Mouse (Mus musculus) ES-Bruce4 (cell line): ENCODE results near the gene Il21r. TPM values are rescaled to one million over a fixed set of nuclear protein-coding genes. Genes with fewer than 3 reads are reported as not detected.

Source experiments
- H3K27ac ChIP-seq: 2 replicates; pipeline ENCODE4 v1.5.1; 2012; ENCODE audit warnings: low read length, inconsistent platforms; ENCODE audit not compliant: insufficient read depth
- H3K27me3 ChIP-seq: 2 replicates; pipeline ENCODE4 v1.6.1; 2012; ENCODE audit warnings: mild to moderate bottlenecking, low read length, inconsistent platforms; ENCODE audit not compliant: control insufficient read depth, poor library complexity, insufficient read depth, severe bottlenecking
- H3K36me3 ChIP-seq: 2 replicates; pipeline ENCODE4 v1.6.1; 2012; ENCODE audit warnings: inconsistent platforms, mild to moderate bottlenecking, low read length, moderate library complexity; ENCODE audit not compliant: control insufficient read depth, poor library complexity, insufficient read depth, severe bottlenecking
- H3K4me1 ChIP-seq: one replicate; pipeline ENCODE4 v1.8.1; 2011; ENCODE audit warnings: low read length; ENCODE audit not compliant: control insufficient read depth, insufficient read depth
- H3K4me3 ChIP-seq: 2 replicates; pipeline ENCODE4 v1.5.1; 2011; ENCODE audit warnings: low read depth, mild to moderate bottlenecking, low read length
- H3K9ac ChIP-seq: 2 replicates; pipeline ENCODE4 v1.6.1; 2012; ENCODE audit warnings: low read depth, mild to moderate bottlenecking, inconsistent platforms; ENCODE audit not compliant: poor library complexity, severe bottlenecking
- H3K9me3 ChIP-seq: replicated peaks from 2 replicates; pipeline ENCODE4 v1.6.1; 2012; ENCODE audit warnings: mild to moderate bottlenecking, low read length, inconsistent platforms; ENCODE audit not compliant: control insufficient read depth, poor library complexity, insufficient read depth, severe bottlenecking
- CTCF ChIP-seq: IDR thresholded peaks from one replicate; pipeline ENCODE4 v1.8.1; 2011; ENCODE audit warnings: low read depth, low read length
- EP300 ChIP-seq: IDR thresholded peaks from 2 replicates; pipeline ENCODE4 v1.6.1; 2011; ENCODE audit warnings: low read depth, low read length; ENCODE audit not compliant: insufficient read depth
- POLR2A ChIP-seq: IDR thresholded peaks from one replicate; pipeline ENCODE4 v1.8.1; 2011; ENCODE audit warnings: low read length; ENCODE audit not compliant: insufficient read depth
- polyA plus RNA-seq: library from polyadenylated mRNA; stranded (reverse); fragments of >200 nt; gene quantifications from 2 replicates; pipeline ENCODE4 v1.2.4, GENCODE M21; 2011; ENCODE audit warnings: low read depth; ENCODE audit not compliant: missing spikeins, insufficient read depth, insufficient read length

Gene Il21r
- polyA plus RNA-seq, 1 experiment: not detected

DNA sequence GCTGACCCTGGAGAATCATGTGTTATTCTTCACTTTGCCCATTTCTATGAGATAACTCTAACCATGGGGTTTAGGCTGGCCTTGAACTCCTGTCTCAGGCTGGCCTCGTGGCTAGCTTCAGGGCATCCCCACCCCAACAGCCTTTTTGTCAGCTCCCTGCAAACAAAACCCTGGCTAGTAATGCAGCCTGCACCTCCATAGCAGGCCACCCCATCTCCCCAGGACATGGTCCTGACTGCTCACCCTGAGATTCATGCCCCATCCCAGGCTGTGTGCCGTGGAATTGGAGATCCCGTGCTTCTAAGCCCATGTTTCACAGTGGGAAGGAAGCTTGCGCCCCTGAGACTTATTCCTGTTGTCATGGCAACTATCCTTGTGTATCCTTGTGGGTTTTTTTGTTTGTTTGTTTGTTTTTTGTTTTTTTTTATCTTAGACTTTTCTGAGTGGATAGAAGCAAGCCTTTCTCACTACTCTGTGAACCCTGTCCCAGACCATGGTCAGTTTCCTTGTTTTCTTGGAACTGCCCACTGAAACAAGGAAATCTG lies 44.8 kb upstream of the Il21r start:
- no peak overlapping the region for H3K4me3 ChIP-seq
- no peaks in the 10 kb centered on the region for H3K4me1 ChIP-seq
- TF ChIP-seq CTCF (no peak), EP300 (no peak), POLR2A (no peak)
- H3K9me3 ChIP-seq: no peaks in the 10 kb centered on the region
- no peak overlapping the region for H3K27ac ChIP-seq
- no peaks in the 10 kb centered on the region for H3K27me3 ChIP-seq
- H3K9ac ChIP-seq: no peak overlapping the region
- no peaks in the 10 kb centered on the region for H3K36me3 ChIP-seq

- no peaks in the 10 kb centered on the region for H3K27me3 ChIP-seq
- no peaks in the 10 kb centered on the region for H3K4me1 ChIP-seq
- TF ChIP-seq POLR2A (no peak), EP300 (no peak), CTCF (no peak)
- H3K4me3 ChIP-seq: no peak overlapping the region
- no peaks in the 10 kb centered on the region for H3K36me3 ChIP-seq
- H3K9me3 ChIP-seq: no peaks in the 10 kb centered on the region
- H3K27ac ChIP-seq: no peak overlapping the region
- no peak overlapping the region for H3K9ac ChIP-seq
These were observed 44.2 kb upstream of the Il21r start for GRCm38 (mm10) chr7:125558997-125559396.

- Histone ChIP-seq H3K36me3 (no peaks in the 10 kb centered on the region), H3K4me1 (no peaks in the 10 kb centered on the region), H3K9me3 (no peaks in the 10 kb centered on the region), H3K27me3 (no peaks in the 10 kb centered on the region), H3K4me3 (no peak overlapping the region), H3K9ac (no peak overlapping the region), H3K27ac (no peak overlapping the region)
- no peak for TF ChIP-seq EP300
- no peak for TF ChIP-seq POLR2A
- no peak for TF ChIP-seq CTCF
These were observed 43.7 kb upstream of the Il21r start for GRCm38 (mm10) chr7:125559537-125559936.

- no peak overlapping the region for H3K9ac ChIP-seq
- no peak overlapping the region for H3K4me3 ChIP-seq
- no peaks in the 10 kb centered on the region for H3K9me3 ChIP-seq
- TF ChIP-seq CTCF (no peak), POLR2A (no peak), EP300 (no peak)
- no peaks in the 10 kb centered on the region for H3K36me3 ChIP-seq
- no peaks in the 10 kb centered on the region for H3K4me1 ChIP-seq
- no peaks in the 10 kb centered on the region for H3K27me3 ChIP-seq
- no peak overlapping the region for H3K27ac ChIP-seq
These were observed 43.0 kb upstream of the Il21r start for GRCm38 (mm10) chr7:125560146-125560785.

- TF ChIP-seq EP300: no peak
- TF ChIP-seq CTCF: no peak
- no peak for TF ChIP-seq POLR2A
- H3K36me3 ChIP-seq: no peaks in the 10 kb centered on the region
- no peak overlapping the region for H3K4me3 ChIP-seq
- no peaks in the 10 kb centered on the region for H3K27me3 ChIP-seq
- no peak overlapping the region for H3K9ac ChIP-seq
- H3K9me3 ChIP-seq: no peaks in the 10 kb centered on the region
- H3K27ac ChIP-seq: no peak overlapping the region
- no peaks in the 10 kb centered on the region for H3K4me1 ChIP-seq
These were observed 42.0 kb upstream of the Il21r start for GRCm38 (mm10) chr7:125561085-125561690.

GRCm38 (mm10) chr7:125562413-125562812 lies 40.8 kb upstream of the Il21r start:
- Histone ChIP-seq H3K9me3 (no peaks in the 10 kb centered on the region), H3K4me1 (no peaks in the 10 kb centered on the region), H3K27me3 (no peaks in the 10 kb centered on the region), H3K27ac (no peak overlapping the region), H3K36me3 (no peaks in the 10 kb centered on the region), H3K4me3 (no peak overlapping the region), H3K9ac (no peak overlapping the region)
- TF ChIP-seq POLR2A (no peak), EP300 (no peak), CTCF (no peak)
